Mouse (Mus musculus) kidney, postnatal 0 days (tissue): ENCODE data around the gene Abcd3. TPM values are rescaled to one million over a fixed set of nuclear protein-coding genes. Genes with fewer than 3 reads are reported as not detected.

Experiments used
- ATAC-seq: fragments of 200-750 bp; cut with Nextera tagmentation; replicated peaks from 2 replicates; pipeline ENCODE4 v1.8.0; 2017; ENCODE audit warnings: low read depth, moderate number of reproducible peaks, moderate TSS enrichment, moderate library complexity; ENCODE audit not compliant: low FRiP score
- DNase-seq: peaks from one replicate; pipeline ENCODE4 v3.0.0-alpha.2; 2016; ENCODE audit warnings: low spot score
- H3K27ac ChIP-seq: fragments of 300-500 bp; sonication (generic); 2 replicates; pipeline ENCODE4 v1.5.1; 2014; ENCODE audit warnings: mild to moderate bottlenecking
- H3K27me3 ChIP-seq: fragments of 300-500 bp; sonication (generic); 2 replicates; pipeline ENCODE4 v1.6.1; 2014; ENCODE audit warnings: low read length, mixed read lengths; ENCODE audit not compliant: insufficient read depth
- H3K36me3 ChIP-seq: fragments of 300-500 bp; sonication (generic); 2 replicates; pipeline ENCODE4 v1.6.1; 2014; ENCODE audit warnings: low read length, mixed read lengths; ENCODE audit not compliant: insufficient read depth
- H3K4me1 ChIP-seq: fragments of 300-500 bp; sonication (generic); replicated peaks from 2 replicates; pipeline ENCODE4 v1.6.1; 2014; ENCODE audit warnings: antibody characterized with exemption, low read length, mixed read lengths; ENCODE audit not compliant: insufficient read depth
- H3K4me2 ChIP-seq: fragments of 300-500 bp; sonication (generic); 2 replicates; pipeline ENCODE4 v1.6.1; 2014; ENCODE audit warnings: mild to moderate bottlenecking, low read length, moderate library complexity, mixed read lengths
- H3K4me3 ChIP-seq: fragments of 300-500 bp; sonication (generic); replicated peaks from 2 replicates; pipeline ENCODE4 v1.5.1; 2014; ENCODE audit warnings: low read depth, low read length
- H3K9ac ChIP-seq: fragments of 300-500 bp; sonication (generic); 2 replicates; pipeline ENCODE4 v1.6.1; 2014; ENCODE audit warnings: low read depth, low read length
- H3K9me3 ChIP-seq: fragments of 300-500 bp; sonication (generic); replicated peaks from 2 replicates; pipeline ENCODE4 v1.6.1; 2016; ENCODE audit warnings: low read length, inconsistent platforms, mixed read lengths
- CTCF ChIP-seq: IDR thresholded peaks from 2 replicates; pipeline ENCODE4 v1.5.1; 2016; ENCODE audit warnings: antibody characterized with exemption, low read depth, mild to moderate bottlenecking, moderate library complexity
- WGBS: fragments of 180-500 bp; shearing (Covaris S2); extraction: QIAGEN DNeasy Blood & Tissue Kit; methylation state at CpG from one replicate; pipeline ENCODE4 v1.1.7; 2014; 5-methylcytosine and 5-hydroxymethylcytosine counted together
- polyA plus RNA-seq: library from polyadenylated mRNA; unstranded; fragments of >200 nt; fragmentation: Nextera tagmentation; extraction: Ambion mirVana; gene quantifications from 2 replicates; pipeline ENCODE4 v1.2.1, GENCODE M21; 2015

The Abcd3 gene
- polyA plus RNA-seq, 1 experiment from 2014 or later: 75.1 TPM

DNA sequence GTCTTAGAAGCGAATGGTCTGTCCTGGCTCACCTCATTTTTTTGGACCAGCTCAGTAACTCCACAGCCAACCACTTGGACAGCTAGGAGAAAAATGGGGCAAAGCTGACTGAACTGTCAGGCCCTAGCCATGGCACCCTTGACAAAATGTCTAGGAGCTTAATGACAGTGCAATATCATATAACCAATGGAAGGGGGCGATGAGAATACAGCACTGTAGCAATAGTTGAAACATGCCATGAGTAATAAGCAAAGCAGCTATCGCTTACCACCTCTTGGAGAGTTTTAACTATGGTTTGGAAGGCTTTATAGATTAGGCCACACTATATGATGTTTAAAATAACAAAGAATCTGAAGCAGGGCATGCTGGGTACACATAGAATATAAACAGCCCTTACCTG is 46.3 kb downstream of the Abcd3 start:
- ATAC-seq (no peak), DNase-seq (no peak)
- H3K4me2 ChIP-seq: no peak overlapping the region
- no peaks in the 10 kb centered on the region for H3K4me1 ChIP-seq
- H3K27me3 ChIP-seq: no peaks in the 10 kb centered on the region
- WGBS: 93% methylated on average over 3 of the region's 3 CpGs
- H3K9ac ChIP-seq: no peak overlapping the region
- no peak overlapping the region for H3K4me3 ChIP-seq
- no peak for TF ChIP-seq CTCF
- peaks cover 44% of the 10 kb centered on the region for H3K36me3 ChIP-seq
- no peak overlapping the region for H3K27ac ChIP-seq
- no peaks in the 10 kb centered on the region for H3K9me3 ChIP-seq

DNA sequence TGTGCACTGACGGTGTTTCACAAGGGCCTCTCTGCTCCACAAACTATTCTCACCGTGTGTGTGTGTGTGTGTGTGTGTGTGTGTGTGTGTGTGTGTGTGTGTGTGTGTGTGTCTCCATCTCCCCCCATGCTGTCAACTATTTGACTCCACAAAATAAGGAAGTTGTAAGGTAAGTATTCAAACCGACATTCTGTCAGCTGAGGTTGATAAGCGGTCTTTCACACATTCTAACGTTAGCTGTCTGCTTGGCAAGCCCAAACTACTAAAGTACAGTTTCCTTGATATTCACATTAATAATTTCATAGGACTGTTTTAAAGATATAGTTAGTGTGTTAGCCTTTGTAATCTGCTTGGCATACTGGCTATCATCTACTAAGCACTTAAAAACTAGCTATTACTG is 48.3 kb downstream of the Abcd3 start:
- TF ChIP-seq CTCF: no peak
- Histone ChIP-seq H3K4me3 (no peak overlapping the region), H3K4me1 (no peaks in the 10 kb centered on the region), H3K27ac (no peak overlapping the region), H3K36me3 (peaks cover 52% of the 10 kb centered on the region), H3K9ac (no peak overlapping the region), H3K9me3 (no peaks in the 10 kb centered on the region), H3K27me3 (no peaks in the 10 kb centered on the region), H3K4me2 (no peak overlapping the region)
- ATAC-seq (no peak), DNase-seq (no peak)
- 80% methylated on average over 5 of the region's 5 CpGs for WGBS

DNA sequence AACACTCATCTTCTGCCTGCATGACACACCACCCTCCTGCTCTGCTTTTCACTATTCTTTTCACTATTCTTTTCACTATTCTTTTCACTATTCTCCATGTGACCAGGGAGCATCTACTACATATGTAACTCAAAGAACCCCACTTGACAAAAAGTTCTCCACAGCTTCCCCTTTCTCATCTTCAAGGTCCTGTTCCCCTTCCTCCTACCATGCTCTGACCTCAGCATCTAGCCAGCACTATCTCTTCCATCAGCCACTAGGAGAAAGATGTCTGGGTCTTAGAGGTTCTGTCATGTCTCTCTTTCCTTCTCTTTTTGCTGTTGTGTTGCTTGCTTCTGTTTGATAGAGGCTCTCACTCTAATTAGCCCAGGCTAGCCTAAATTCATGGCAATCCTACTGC is 49.1 kb downstream of the Abcd3 start:
- Histone ChIP-seq H3K9me3 (no peaks in the 10 kb centered on the region), H3K4me2 (no peak overlapping the region), H3K9ac (no peak overlapping the region), H3K4me3 (no peak overlapping the region), H3K27me3 (no peaks in the 10 kb centered on the region), H3K27ac (no peak overlapping the region), H3K4me1 (no peaks in the 10 kb centered on the region), H3K36me3 (peaks cover 48% of the 10 kb centered on the region)
- DNase-seq (no peak), ATAC-seq (no peak)
- no peak for TF ChIP-seq CTCF

DNA sequence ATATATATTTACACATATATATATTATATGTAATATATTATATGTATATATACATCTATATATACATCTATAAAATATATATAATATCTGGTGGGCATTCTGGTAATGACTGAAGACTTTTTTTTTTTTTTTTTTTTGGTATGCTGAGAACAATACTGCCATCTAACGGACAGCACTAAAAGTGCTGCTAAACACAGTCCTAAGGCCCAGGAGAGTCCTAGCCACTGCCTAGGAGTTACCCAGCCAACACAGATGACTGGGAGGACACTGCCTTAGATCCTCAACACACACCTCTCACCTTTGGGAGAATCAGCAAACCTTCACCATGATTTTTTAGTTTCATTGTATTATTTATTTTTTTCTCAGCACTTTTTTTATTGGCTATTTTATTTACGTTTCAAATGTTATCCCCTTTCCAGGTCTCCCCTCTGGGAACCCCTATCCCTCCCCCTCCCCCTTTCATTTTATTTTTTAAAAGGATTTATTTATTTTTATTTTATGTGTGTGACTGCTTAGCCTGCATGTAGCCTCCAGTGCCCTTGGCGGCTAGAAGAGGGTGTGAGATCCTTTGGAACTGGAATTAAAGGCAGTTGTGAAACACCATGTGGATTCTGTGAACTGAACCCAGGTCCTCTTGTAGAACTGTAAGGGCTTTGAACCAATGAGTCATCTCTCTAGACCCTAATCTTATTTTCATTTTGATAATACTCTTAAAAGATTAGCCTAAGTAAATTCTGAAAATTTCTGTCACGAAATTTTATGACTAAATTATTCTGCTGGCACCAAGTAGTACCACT is 52.8 kb downstream of the Abcd3 start:
- Histone ChIP-seq H3K4me2 (no peak overlapping the region), H3K27me3 (no peaks in the 10 kb centered on the region), H3K9me3 (no peaks in the 10 kb centered on the region), H3K4me1 (no peaks in the 10 kb centered on the region), H3K4me3 (no peak overlapping the region), H3K27ac (no peak overlapping the region), H3K9ac (no peak overlapping the region), H3K36me3 (peaks cover 34% of the 10 kb centered on the region)
- TF ChIP-seq CTCF: peak; percentile 67
- DNase-seq (peak; percentile 84), ATAC-seq (no peak; the same call in 1 of the 2 replicates)
- WGBS: 61% methylated on average over 4 of the region's 4 CpGs

DNA sequence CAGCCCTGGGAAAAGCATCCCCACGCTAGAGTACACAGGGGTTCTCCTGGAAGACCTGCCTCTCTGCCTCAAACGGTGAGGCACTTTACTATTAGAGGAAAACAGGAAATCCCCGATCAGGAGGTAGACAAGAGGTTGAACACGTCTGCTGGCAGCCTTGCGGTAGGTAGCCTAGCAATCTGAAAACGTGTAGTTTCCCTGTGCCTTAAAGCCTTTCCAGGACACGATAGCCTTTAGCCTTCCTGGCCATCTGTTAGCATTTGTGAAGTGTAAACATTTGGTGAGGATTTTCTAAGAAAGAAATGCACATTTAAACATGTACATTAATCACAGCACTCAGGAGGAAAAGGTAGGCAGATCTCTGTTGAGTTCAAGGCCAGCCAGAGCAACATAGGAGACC is 56.7 kb downstream of the Abcd3 start:
- no peak overlapping the region for H3K9ac ChIP-seq
- H3K36me3 ChIP-seq: 0 out of 2 replicates have a peak, but pooled peaks cover 11% of the 10 kb centered on the region
- no peaks in the 10 kb centered on the region for H3K4me1 ChIP-seq
- no peaks in the 10 kb centered on the region for H3K9me3 ChIP-seq
- DNase-seq: no peak
- no peak for TF ChIP-seq CTCF
- H3K27me3 ChIP-seq: no peaks in the 10 kb centered on the region
- ATAC-seq: no peak
- no peak overlapping the region for H3K4me2 ChIP-seq
- WGBS: 61% methylated on average over 7 of the region's 7 CpGs
- no peak overlapping the region for H3K4me3 ChIP-seq
- no peak overlapping the region for H3K27ac ChIP-seq

DNA sequence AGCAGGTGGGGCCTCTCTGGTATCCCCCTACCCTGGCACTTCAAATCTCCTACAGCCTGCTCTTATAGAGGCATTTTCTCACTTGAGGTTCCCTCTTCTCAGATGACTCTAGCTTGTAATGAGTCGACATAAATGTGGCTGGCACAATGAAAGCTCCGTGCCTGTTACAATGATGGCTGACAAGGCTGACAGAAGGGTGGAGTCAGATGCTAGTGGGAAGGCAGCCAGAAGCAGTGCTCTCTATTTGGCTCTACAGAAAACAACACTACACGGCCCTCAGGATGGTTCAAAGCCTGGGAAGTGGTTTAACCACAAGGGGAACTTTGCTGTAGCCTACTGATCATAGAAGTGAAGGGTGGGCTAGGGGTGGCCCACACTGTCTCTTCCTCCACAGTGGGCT is 60.0 kb downstream of the Abcd3 start:
- H3K4me1 ChIP-seq: no peaks in the 10 kb centered on the region
- no peak overlapping the region for H3K9ac ChIP-seq
- 0 out of 2 replicates have a peak, but pooled peaks cover 6% of the 10 kb centered on the region for H3K36me3 ChIP-seq
- H3K4me3 ChIP-seq: no peak overlapping the region
- DNase-seq (no peak), ATAC-seq (no peak)
- no peak for TF ChIP-seq CTCF
- no peaks in the 10 kb centered on the region for H3K27me3 ChIP-seq
- H3K9me3 ChIP-seq: no peaks in the 10 kb centered on the region
- no peak overlapping the region for H3K27ac ChIP-seq
- WGBS: 24% methylated on average over 3 of the region's 3 CpGs
- H3K4me2 ChIP-seq: no peak overlapping the region
